ENCODE assay signal across 19 mouse cellular contexts in the genomic region with DNA sequence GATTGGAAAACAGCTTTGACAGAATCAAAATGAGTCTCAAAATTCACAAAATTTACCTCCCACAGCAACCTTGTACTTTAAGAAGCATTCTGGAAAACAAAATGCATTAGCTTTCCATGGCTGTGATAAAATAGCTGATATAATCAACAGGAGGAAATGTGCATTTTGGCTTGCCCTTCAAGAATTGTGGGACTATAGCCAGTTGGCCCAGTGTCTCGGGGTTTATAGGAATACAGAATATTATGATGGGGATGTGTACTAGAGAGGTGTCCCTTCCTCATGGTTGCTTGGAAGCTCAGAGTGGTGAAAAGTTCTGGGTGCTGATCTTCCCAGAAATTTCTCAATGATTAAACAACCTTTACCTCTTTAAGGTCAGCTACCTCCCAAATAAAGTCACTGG.
"Had no signal": no experiment of that assay in that cellular context is flagged by ENCODE, and none has a peak within 500 bp of the region (broad histone marks: within the 10 kb centered on the region; RNA-seq: fewer than 3 reads in every experiment).

No protein-coding gene starts in this region.

- H3K27me3 ChIP-seq: limb, embryonic 12.5 days; liver, embryonic 13.5 days; neural tube, embryonic 15.5 days; stomach, embryonic 15.5 days had no signal

- H3K4me1 ChIP-seq: limb, embryonic 12.5 days; liver, embryonic 13.5 days; midbrain, embryonic 10.5 days; neural tube, embryonic 15.5 days; stomach, embryonic 15.5 days had no signal

- H3K27ac ChIP-seq: kidney, postnatal 0 days; layer of hippocampus, adult 2 months; limb, embryonic 12.5 days; liver, embryonic 13.5 days; midbrain, embryonic 10.5 days; neural tube, embryonic 15.5 days; stomach, embryonic 15.5 days had no signal

- H3K36me3 ChIP-seq: limb, embryonic 12.5 days; liver, embryonic 13.5 days; midbrain, embryonic 10.5 days; neural tube, embryonic 15.5 days; stomach, embryonic 15.5 days had no signal

- DNase-seq: kidney, adult 9 months; kidney, postnatal 36 days; liver; liver, embryonic 13.5 days; liver, postnatal 0 days; lung, postnatal 36 days; midbrain, embryonic 14.5 days; retina, postnatal 1 day; right cerebral cortex, postnatal 4 days; spleen, adult 18-20 months; thymus, adult 2 months; thymus, postnatal 4 days had no signal

- H3K4me3 ChIP-seq: layer of hippocampus, adult 2 months; limb, embryonic 12.5 days; liver, embryonic 13.5 days; midbrain, embryonic 10.5 days; myocyte; neural tube, embryonic 15.5 days; stomach, embryonic 15.5 days had no signal

- H3K9me3 ChIP-seq: limb, embryonic 12.5 days; liver, embryonic 13.5 days; midbrain, embryonic 10.5 days; neural tube, embryonic 15.5 days; stomach, embryonic 15.5 days had no signal
